Mouse (Mus musculus): ENCODE measurements at regions not wholly inside any gene's neighbourhood (a gene's known extent, or its start where the extent isn't known, plus 50 kb on each side); places are given as distances from the start of the nearest gene placed in this dataset.
A peak's percentile ranks its signal among the peaks of the same experiment; 100 is the strongest.

- no peak for DNase-seq (ENCODE audit: low spot score in 2 of 2)
These were observed 300.8 kb downstream of the Gpat3 start for GRCm38 (mm10) chr5:101146345-101146744.

- DNase-seq (ENCODE audit: low spot score in 2 of 2), result no peak
These were observed 279.5 kb downstream of the Gpat3 start for GRCm38 (mm10) chr5:101124941-101125453.

- DNase-seq (ENCODE audit: low spot score in 2 of 2), result no peak
These were observed 277.4 kb downstream of the Gpat3 start for GRCm38 (mm10) chr5:101122914-101123313.

- no peak for DNase-seq (ENCODE audit: low spot score in 2 of 2)
These were observed 275.1 kb downstream of the Gpat3 start for GRCm38 (mm10) chr5:101120509-101121201.

- no peak for DNase-seq (ENCODE audit: low spot score in 2 of 2)
These were observed 266.7 kb downstream of the Gpat3 start for GRCm38 (mm10) chr5:101112151-101112769.

GRCm38 (mm10) chr5:101111619-101112018 is 266.1 kb downstream of the Gpat3 start:
- no peak for DNase-seq (ENCODE audit: low spot score in 2 of 2)

GRCm38 (mm10) chr5:101100975-101101699 is 255.6 kb downstream of the Gpat3 start:
- no peak for DNase-seq (ENCODE audit: low spot score in 2 of 2)

GRCm38 (mm10) chr5:101091027-101091598 is 245.6 kb downstream of the Gpat3 start:
- DNase-seq (ENCODE audit: low spot score in 2 of 2), result no peak

- no peak for DNase-seq (ENCODE audit: low spot score in 2 of 2)
These were observed 245.0 kb downstream of the Gpat3 start for GRCm38 (mm10) chr5:101090415-101091026.

GRCm38 (mm10) chr5:101085199-101085598 is 239.7 kb downstream of the Gpat3 start:
- no peak for DNase-seq (ENCODE audit: low spot score in 2 of 2)

GRCm38 (mm10) chr5:101082611-101083010 is 237.1 kb downstream of the Gpat3 start:
- DNase-seq (ENCODE audit: low spot score in 2 of 2), result no peak

- DNase-seq (ENCODE audit: low spot score in 2 of 2), result no peak
These were observed 218.8 kb downstream of the Gpat3 start for GRCm38 (mm10) chr5:101064308-101064707.

GRCm38 (mm10) chr5:101063254-101063653 is 217.7 kb downstream of the Gpat3 start:
- no peak for DNase-seq (ENCODE audit: low spot score in 2 of 2)

- no peak for DNase-seq (ENCODE audit: low spot score in 2 of 2)
These were observed 206.1 kb downstream of the Gpat3 start for GRCm38 (mm10) chr5:101051591-101051990.

- no peak for DNase-seq (ENCODE audit: low spot score in 2 of 2)
These were observed 195.0 kb downstream of the Gpat3 start for GRCm38 (mm10) chr5:101040488-101040887.

- DNase-seq (ENCODE audit: low spot score in 2 of 2), result no peak
These were observed 187.5 kb downstream of the Gpat3 start for GRCm38 (mm10) chr5:101032968-101033367.

GRCm38 (mm10) chr5:101032147-101032900 is 186.8 kb downstream of the Gpat3 start:
- DNase-seq (ENCODE audit: low spot score in 2 of 2), result no peak

GRCm38 (mm10) chr5:101024796-101025195 is 179.3 kb downstream of the Gpat3 start:
- no peak for DNase-seq (ENCODE audit: low spot score in 2 of 2)

GRCm38 (mm10) chr5:101023784-101024183 is 178.3 kb downstream of the Gpat3 start:
- DNase-seq (ENCODE audit: low spot score in 2 of 2), result peak; percentile 11 to 13

- peak; percentile 32 to 84 for DNase-seq (ENCODE audit: low spot score in 2 of 2)
These were observed 175.3 kb downstream of the Gpat3 start for GRCm38 (mm10) chr5:101020784-101021183.

GRCm38 (mm10) chr5:101013844-101014243 is 168.3 kb downstream of the Gpat3 start:
- DNase-seq (ENCODE audit: low spot score in 2 of 2), result no peak

All from layer of hippocampus, adult 8-10 months (tissue).